Mouse (Mus musculus): Measurements from ENCODE around the gene Cst8. TPM values are rescaled to one million over a fixed set of nuclear protein-coding genes. Genes with fewer than 3 reads are reported as not detected.
A peak's percentile ranks its signal among the peaks of the same experiment; 100 is the strongest.

Gene Cst8
- total and polyA plus RNA-seq, 2 experiments from 2014 or later, result not detected

GRCm38 (mm10) chr2:148838075-148838777 lies 39.6 kb downstream of the Cst8 start:
- Histone ChIP-seq H3K36me3 (ENCODE audit: insufficient read depth, low read length) (no peaks in the 10 kb centered on the region), H3K4me3 (ENCODE audit: low read length) (no peak overlapping the region), H3K9ac (replicated peaks; ENCODE audit: low read length) (no peak overlapping the region), H3K27ac (no peak overlapping the region), H3K4me2 (ENCODE audit: low read depth, low read length) (no peak overlapping the region), H3K9me3 (ENCODE audit: low read length) (no peaks in the 10 kb centered on the region), H3K4me1 (ENCODE audit: insufficient read depth, low read length) (no peaks in the 10 kb centered on the region), H3K27me3 (ENCODE audit: insufficient read depth, low read length) (no peaks in the 10 kb centered on the region)
- TF ChIP-seq CTCF (IDR thresholded peaks at IDR 0.05; ENCODE audit: low read depth), result no peak
- no peak for DNase-seq (ENCODE audit: low spot score)
- 89% methylated on average over 5 of the region's 5 CpGs for WGBS
- no peak for ATAC-seq

GRCm38 (mm10) chr2:148839224-148839623 lies 40.6 kb downstream of the Cst8 start:
- H3K4me1 ChIP-seq (ENCODE audit: insufficient read depth, low read length), result no peaks in the 10 kb centered on the region
- no peak for TF ChIP-seq CTCF (IDR thresholded peaks at IDR 0.05; ENCODE audit: low read depth)
- ATAC-seq, result no peak
- DNase-seq (ENCODE audit: low spot score), result no peak
- H3K4me2 ChIP-seq (ENCODE audit: low read depth, low read length), result no peak overlapping the region
- no peaks in the 10 kb centered on the region for H3K27me3 ChIP-seq (ENCODE audit: insufficient read depth, low read length)
- no peak overlapping the region for H3K9ac ChIP-seq (replicated peaks; ENCODE audit: low read length)
- 94% methylated on average over 2 of the region's 2 CpGs for WGBS
- H3K4me3 ChIP-seq (ENCODE audit: low read length), result no peak overlapping the region
- no peaks in the 10 kb centered on the region for H3K36me3 ChIP-seq (ENCODE audit: insufficient read depth, low read length)
- no peaks in the 10 kb centered on the region for H3K9me3 ChIP-seq (ENCODE audit: low read length)
- no peak overlapping the region for H3K27ac ChIP-seq

GRCm38 (mm10) chr2:148851116-148851906 lies 52.7 kb downstream of the Cst8 start:
- H3K4me1 ChIP-seq (ENCODE audit: insufficient read depth, low read length), result no peaks in the 10 kb centered on the region
- H3K9ac ChIP-seq (replicated peaks; ENCODE audit: low read length), result no peak overlapping the region
- no peaks in the 10 kb centered on the region for H3K9me3 ChIP-seq (ENCODE audit: low read length)
- no peaks in the 10 kb centered on the region for H3K36me3 ChIP-seq (ENCODE audit: insufficient read depth, low read length)
- WGBS, result 46% methylated on average over 8 of the region's 8 CpGs
- DNase-seq (ENCODE audit: low spot score), result peak; percentile 77
- TF ChIP-seq CTCF (IDR thresholded peaks at IDR 0.05; ENCODE audit: low read depth), result peak; percentile 89
- no peak overlapping the region for H3K27ac ChIP-seq
- no peak overlapping the region for H3K4me3 ChIP-seq (ENCODE audit: low read length)
- ATAC-seq, result peak; percentile 84
- H3K4me2 ChIP-seq (ENCODE audit: low read depth, low read length), result no peak overlapping the region
- H3K27me3 ChIP-seq (ENCODE audit: insufficient read depth, low read length), result no peaks in the 10 kb centered on the region

Other genes with a start within 250 kb of the Cst8 start
- 22.9 and 35.3 TPM in 2 replicates for gene Nxt1, start 126.2 kb upstream of the Cst8 start, total RNA-seq (2014; rRNA removed)
- gene Nxt1, start 126.2 kb upstream of the Cst8 start, polyA plus RNA-seq (2015; fragmentation: Nextera tagmentation; extraction: Ambion mirVana), result 34.0 and 37.8 TPM in 2 replicates
- gene Gzf1, start 117.8 kb upstream of the Cst8 start, total RNA-seq (2014; rRNA removed), result 21.4 and 24.1 TPM in 2 replicates
- gene Gzf1, start 117.8 kb upstream of the Cst8 start, polyA plus RNA-seq (2015; fragmentation: Nextera tagmentation; extraction: Ambion mirVana), result 15.5 and 17.3 TPM in 2 replicates
- gene Napb, start 66.3 kb upstream of the Cst8 start, total RNA-seq (2014; rRNA removed), result 115 and 125 TPM in 2 replicates
- 81.5 and 99.2 TPM in 2 replicates for gene Napb, start 66.3 kb upstream of the Cst8 start, polyA plus RNA-seq (2015; fragmentation: Nextera tagmentation; extraction: Ambion mirVana)
- gene Cstl1, start 48.4 kb upstream of the Cst8 start, total RNA-seq (2014; rRNA removed), result not detected in 2 replicates
- not detected in 2 replicates for gene Cstl1, start 48.4 kb upstream of the Cst8 start, polyA plus RNA-seq (2015; fragmentation: Nextera tagmentation; extraction: Ambion mirVana)
- gene Cst11, start 27.3 kb upstream of the Cst8 start, total RNA-seq (2014; rRNA removed), result not detected in 2 replicates
- not detected in 2 replicates for gene Cst11, start 27.3 kb upstream of the Cst8 start, polyA plus RNA-seq (2015; fragmentation: Nextera tagmentation; extraction: Ambion mirVana)
- not detected in 2 replicates for gene 8030411F24Rik, start 16.8 kb upstream of the Cst8 start, total RNA-seq (2014; rRNA removed)
- not detected in 2 replicates for gene 8030411F24Rik, start 16.8 kb upstream of the Cst8 start, polyA plus RNA-seq (2015; fragmentation: Nextera tagmentation; extraction: Ambion mirVana)
- gene Cst12, start 9.4 kb upstream of the Cst8 start, total RNA-seq (2014; rRNA removed), result not detected in 2 replicates
- gene Cst12, start 9.4 kb upstream of the Cst8 start, polyA plus RNA-seq (2015; fragmentation: Nextera tagmentation; extraction: Ambion mirVana), result not detected in 2 replicates
- gene Cst13, start 21.3 kb downstream of the Cst8 start, total RNA-seq (2014; rRNA removed), result not detected in 2 replicates
- gene Cst13, start 21.3 kb downstream of the Cst8 start, polyA plus RNA-seq (2015; fragmentation: Nextera tagmentation; extraction: Ambion mirVana), result not detected in 2 replicates
- not detected in 2 replicates for gene Cst9, start 36.4 kb downstream of the Cst8 start, total RNA-seq (2014; rRNA removed)
- gene Cst9, start 36.4 kb downstream of the Cst8 start, polyA plus RNA-seq (2015; fragmentation: Nextera tagmentation; extraction: Ambion mirVana), result not detected in 2 replicates
- gene 9230104L09Rik, start 66.3 kb downstream of the Cst8 start, total RNA-seq (2014; rRNA removed), result not detected in 2 replicates
- not detected in 2 replicates for gene 9230104L09Rik, start 66.3 kb downstream of the Cst8 start, polyA plus RNA-seq (2015; fragmentation: Nextera tagmentation; extraction: Ambion mirVana)
- 787 and 928 TPM in 2 replicates for gene Cst3, start 76.9 kb downstream of the Cst8 start, total RNA-seq (2014; rRNA removed)
- 1,585 and 1,721 TPM in 2 replicates for gene Cst3, start 76.9 kb downstream of the Cst8 start, polyA plus RNA-seq (2015; fragmentation: Nextera tagmentation; extraction: Ambion mirVana)
- not detected in 2 replicates for gene Gm1330, start 204.5 kb downstream of the Cst8 start, total RNA-seq (2014; rRNA removed)
- not detected in 2 replicates for gene Gm1330, start 204.5 kb downstream of the Cst8 start, polyA plus RNA-seq (2015; fragmentation: Nextera tagmentation; extraction: Ambion mirVana)
- not detected in 2 replicates for gene Gm10750, start 218.5 kb downstream of the Cst8 start, total RNA-seq (2014; rRNA removed)
- gene Gm10750, start 218.5 kb downstream of the Cst8 start, polyA plus RNA-seq (2015; fragmentation: Nextera tagmentation; extraction: Ambion mirVana), result not detected in 2 replicates